Mouse (Mus musculus) ES-E14 (cell line): ENCODE results near the gene Nr4a2.

Experiments used
- CHD2 ChIP-seq: IDR thresholded peaks from 2 replicates; pipeline ENCODE4 v1.6.1; 2014; ENCODE audit warnings: mild to moderate bottlenecking, low read depth, low read length, inconsistent platforms
- HCFC1 ChIP-seq: IDR thresholded peaks from 2 replicates; pipeline ENCODE4 v1.6.1; 2012; ENCODE audit warnings: low read length, inconsistent platforms, borderline replicate concordance; ENCODE audit not compliant: insufficient read depth
- MAFK ChIP-seq: IDR thresholded peaks from 2 replicates; pipeline ENCODE4 v1.6.1; 2014; ENCODE audit warnings: mild to moderate bottlenecking, low read depth, low read length, inconsistent platforms; ENCODE audit not compliant: insufficient read depth
- ZNF384 ChIP-seq: IDR thresholded peaks from 2 replicates; pipeline ENCODE4 v1.6.1; 2012; ENCODE audit warnings: low read depth, low read length, inconsistent platforms

DNA sequence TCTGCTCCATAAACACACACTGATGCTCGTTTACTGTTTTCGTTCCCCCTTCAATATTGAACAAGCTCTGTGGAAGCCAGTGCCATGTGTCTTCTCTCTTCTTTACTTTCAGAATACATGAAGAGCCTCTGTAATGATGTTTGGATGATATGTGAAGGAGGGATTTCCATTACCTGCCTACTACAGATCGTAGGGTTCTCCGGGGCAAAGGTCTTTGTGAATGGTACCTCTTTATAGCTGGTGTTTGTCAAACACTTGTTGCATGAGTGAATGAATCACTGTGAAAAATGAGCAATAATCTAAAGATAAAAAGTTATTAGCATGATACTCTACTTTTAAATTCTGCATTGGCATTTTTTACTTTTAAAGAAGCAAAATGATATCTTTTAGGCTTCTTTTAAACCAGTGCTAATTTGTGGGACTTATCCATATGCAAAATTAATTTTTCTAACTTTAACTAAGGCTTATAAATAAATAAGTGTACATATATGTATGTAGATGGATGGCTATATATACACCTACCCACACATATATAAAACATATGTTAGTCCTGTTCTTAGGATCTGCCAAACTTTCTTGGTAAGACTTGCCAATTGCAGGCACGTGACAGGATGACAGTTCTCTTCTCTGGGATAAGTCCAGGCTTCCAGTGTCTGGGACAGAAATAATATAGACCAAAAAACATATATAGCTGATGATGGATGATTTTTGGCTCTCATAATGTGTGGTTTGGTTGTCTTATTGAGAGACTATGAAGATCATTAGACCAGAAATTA is 22.0 kb upstream of the Nr4a2 start:
- TF ChIP-seq ZNF384 (no peak), CHD2 (no peak), MAFK (no peak), HCFC1 (no peak)
